Mouse (Mus musculus) adrenal gland, postnatal 14 days (tissue): ENCODE measurements around the gene Zfp488. TPM values are rescaled to one million over a fixed set of nuclear protein-coding genes. Genes with fewer than 3 reads are reported as not detected.
A peak's percentile ranks its signal among the peaks of the same experiment; 100 is the strongest.

ENCODE experiments used
- DNase-seq: peaks from one replicate; pipeline ENCODE4 v3.0.0; 2021; ENCODE audit warnings: mixed read lengths
- total RNA-seq: library from RNA; stranded (reverse); gene quantifications from 2 replicates; pipeline ENCODE4 v1.2.3, GENCODE M21; 2021

Gene Zfp488
- total RNA-seq, 1 experiment from 2014 or later: not detected

DNA sequence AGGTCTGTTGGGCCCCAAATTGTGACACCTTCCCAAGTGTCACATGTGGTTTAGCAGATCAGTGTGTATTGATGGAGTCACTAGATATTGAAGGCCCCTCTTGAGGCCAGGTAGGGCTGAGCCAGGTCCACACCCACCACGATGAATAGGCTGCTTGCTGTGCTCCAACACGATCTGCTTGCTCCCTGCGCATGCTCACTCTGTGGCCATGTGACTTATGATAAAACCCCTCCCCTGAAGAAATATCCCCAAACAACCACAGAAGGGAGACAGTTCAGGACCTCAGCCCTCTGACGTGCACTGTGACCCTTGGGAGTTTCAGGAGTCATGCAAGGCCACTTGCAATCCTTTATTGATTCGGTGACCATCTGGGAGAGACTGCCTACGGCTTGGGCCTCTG lies 32.4 kb downstream of the Zfp488 start:
- DNase-seq: no peak

DNA sequence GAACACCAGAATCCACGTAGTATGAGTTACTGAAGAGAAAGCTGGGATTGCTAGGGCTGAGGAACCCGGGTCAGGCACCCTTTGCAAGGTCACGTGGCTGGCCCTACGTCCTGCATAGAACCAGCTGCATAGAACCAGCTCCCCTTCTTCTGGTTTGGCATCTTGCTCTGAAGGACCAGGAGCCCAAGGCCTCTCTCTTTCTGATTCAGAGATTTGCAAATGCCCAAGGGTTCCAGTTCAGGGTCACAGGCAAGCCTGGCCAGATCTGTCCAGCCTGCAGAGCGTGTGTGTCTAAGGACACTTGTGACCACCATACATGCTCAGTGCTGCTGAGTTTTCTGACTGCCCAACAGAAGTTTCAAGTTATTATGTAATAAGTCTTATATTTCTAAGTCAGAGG lies 36.3 kb downstream of the Zfp488 start:
- peak; percentile 64 for DNase-seq

- no peak for DNase-seq
These were observed 37.8 kb downstream of the Zfp488 start, which contains the start of gene Gdf2 for GRCm38 (mm10) chr14:33940739-33941138. Gene Gdf2 (plus strand): TSS chr14:33941039.

DNA sequence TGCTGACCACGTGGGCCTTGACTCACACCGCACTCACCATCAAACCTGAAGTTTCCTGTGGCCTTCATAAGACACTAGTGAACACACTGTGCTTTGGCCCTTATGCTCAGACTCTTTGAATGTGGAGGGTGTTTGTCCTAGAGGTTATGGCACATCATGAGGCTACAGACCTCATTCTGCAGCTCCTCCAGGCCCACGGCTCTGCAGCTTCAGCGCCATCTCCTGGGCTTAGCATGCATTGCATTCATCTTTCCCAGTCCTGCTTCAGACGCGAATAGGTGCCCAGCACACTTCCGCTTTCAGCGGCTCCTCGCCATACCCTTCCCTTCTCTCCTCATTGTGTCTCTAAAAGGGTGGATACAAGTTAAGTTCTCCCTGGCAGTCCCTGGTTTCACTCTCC lies 39.4 kb downstream of the Zfp488 start:
- DNase-seq: peak; percentile 84

DNA sequence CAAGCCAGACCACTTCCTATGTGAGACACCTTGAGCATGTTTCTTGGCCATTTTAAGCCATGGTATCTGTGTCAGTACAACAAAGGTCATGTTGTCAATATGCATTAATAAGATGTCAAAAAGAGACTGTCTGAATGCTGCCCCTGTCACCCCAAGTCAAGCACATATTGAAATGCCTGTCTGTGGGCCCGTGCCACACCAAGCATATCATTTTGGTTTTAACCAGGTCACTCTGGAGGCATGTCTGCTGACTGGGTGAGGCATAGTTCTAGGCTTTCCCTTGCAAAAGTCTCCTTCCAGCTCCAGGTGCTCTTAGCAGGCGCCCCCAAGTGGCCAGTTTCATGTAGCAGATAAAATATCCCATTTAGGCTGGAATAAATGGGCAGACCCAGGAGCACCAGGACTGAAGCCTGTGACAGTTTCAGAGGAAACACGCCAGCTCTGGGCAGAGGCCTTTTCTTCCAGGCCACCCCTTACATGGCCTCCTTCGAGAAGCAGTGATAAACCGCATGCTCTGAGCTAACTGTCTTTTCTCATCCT lies 44.7 kb downstream of the Zfp488 start:
- DNase-seq: peak; percentile 68

DNA sequence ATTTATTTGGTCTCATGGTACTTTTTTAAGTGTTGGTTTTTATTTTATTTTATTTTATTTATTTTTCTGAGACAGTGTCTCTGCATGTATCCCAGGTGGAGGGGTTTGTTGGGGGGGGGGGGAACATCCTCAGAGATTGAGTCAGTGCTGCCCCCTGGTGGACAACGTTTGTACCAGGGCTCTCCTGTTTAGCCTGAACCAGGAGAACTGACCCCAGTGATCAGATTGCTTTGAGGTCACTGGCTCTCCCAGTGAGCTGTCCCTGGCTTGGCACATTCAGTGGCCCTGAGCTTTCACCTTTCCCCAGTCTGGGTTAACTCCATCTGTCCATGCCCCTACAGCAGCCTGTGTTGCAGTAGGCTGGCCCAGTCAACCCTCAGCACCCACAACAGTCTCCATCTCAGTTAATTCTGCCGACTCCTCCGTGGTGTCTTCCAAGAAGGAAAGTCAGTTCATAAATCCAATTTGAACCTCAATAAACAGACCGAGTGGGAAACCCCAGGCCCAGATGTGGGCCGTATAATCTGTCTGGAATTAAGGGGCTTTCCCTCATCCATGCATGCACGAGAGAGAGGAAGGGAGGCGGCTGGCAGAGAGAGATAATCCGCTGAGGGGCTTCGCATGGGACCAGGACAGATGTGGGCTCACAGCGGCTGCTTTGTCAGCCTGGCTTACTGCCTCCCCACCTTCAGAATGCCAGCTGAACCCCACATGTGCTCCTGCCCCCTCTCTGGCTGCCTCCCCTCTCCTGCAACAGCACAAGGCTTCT lies 45.4 kb downstream of the Zfp488 start:
- DNase-seq: peak; percentile 84

GRCm38 (mm10) chr14:33931853-33932252 lies 46.7 kb downstream of the Zfp488 start:
- DNase-seq: no peak

DNA sequence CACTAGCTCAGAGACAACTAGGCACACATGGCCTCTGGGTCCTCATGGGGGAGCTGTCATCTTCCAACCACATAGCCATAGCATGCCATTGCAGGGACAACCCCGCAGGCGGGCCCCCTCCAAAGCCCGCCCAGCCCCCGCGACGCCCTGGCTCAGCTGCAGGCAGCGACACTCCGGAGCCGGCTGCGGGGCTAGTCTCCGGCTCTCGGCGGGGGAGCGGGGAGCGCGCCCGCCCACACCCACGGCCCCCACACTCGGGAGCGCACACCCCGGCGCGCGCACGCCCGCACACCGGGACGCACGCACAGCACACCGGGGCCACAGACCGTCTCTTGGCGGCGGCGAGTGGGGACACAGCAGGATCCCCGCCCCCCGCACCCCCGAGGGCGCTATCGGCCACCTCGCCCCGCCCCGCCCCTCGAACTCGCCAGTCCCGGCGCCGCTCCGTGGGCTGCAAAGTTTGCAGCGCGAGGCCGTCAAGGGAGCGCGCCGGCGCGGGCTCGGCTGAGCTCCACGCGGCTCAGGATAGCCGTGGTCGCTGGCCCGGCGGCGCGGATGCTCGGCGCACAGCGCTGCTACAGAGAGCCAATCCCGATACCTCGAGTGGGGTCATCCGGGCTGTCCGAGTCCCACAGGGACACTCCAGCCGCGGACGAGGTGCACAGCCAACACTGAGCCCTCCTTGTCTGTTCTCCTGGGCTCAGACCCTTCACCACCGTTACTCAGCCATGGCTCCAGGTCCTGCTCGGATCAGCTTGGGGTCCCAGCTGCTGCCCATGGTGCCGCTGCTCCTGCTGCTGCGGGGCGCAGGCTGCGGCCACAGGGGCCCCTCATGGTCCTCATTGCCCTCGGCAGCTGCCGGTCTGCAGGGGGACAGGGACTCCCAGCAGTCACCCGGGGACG lies 55.1 kb downstream of the Zfp488 start, which contains the start of gene Gdf10:
TSS of gene Gdf10 (plus strand) at position 420 of the 903 bp plus-strand sequence.
- peak; percentile 56 for DNase-seq

- DNase-seq: no peak
These were observed 55.8 kb downstream of the Zfp488 start for GRCm38 (mm10) chr14:33922771-33923167.

DNA sequence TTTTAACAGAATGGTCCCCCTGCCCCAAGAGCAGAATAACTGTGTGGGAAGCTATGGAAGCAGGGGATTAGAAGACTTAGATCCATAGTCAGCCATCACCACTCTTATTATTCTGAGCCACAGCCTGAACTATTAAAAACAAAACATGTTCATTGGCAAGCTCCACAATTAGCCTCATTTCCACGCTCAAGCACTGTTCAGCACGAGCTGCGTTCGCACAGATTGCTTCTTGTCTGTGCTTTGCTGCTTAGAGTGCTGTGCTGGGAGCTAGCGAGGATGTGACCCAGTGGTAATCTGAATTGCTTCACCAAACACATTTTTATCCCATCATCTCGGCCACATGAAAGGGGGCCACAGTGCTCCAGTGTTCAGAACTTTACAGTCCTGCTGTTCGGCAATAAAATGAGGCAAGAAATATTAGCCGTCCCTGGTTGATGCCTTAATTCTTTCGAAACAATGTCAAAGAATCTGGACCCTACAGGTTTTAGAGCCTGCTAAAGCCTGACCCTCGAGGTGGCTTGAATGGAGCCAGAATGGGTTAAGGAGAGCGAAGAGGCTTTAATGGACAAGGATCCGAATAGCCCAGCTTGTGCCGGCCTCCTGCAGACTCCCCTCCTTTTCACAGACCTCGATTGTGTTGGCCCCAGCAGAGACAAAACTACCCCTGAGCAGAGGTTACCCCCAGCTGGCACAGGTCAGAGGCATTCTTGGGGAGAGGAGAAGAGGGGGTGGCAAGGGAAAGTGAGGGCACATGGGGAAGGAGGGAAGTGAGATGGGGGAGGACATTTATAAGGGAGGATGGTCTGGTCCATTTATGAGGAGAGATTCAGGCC lies 57.6 kb downstream of the Zfp488 start:
- no peak for DNase-seq

Other genes with a start within 250 kb of the Zfp488 start
- gene Gdf10, start 55.2 kb downstream of the Zfp488 start, total RNA-seq: 10.1 and 12.8 TPM in 2 replicates
- gene Gdf2, start 37.7 kb downstream of the Zfp488 start, total RNA-seq: 3.1 TPM in 1 of 2 replicates, not detected in the other
- gene Rbp3, start 24.8 kb downstream of the Zfp488 start, total RNA-seq: not detected in 2 replicates
- gene Gm30083, start 36.4 kb upstream of the Zfp488 start, total RNA-seq: not detected in 2 replicates
- not detected in 2 replicates for gene Gm5460, start 38.0 kb upstream of the Zfp488 start, total RNA-seq
- gene Antxrl, start 73.9 kb upstream of the Zfp488 start, total RNA-seq: not detected in 2 replicates
- gene Anxa8, start 107.2 kb upstream of the Zfp488 start, total RNA-seq: 7.0 and 8.9 TPM in 2 replicates
- not detected in 2 replicates for gene A630023A22Rik, start 124.0 kb upstream of the Zfp488 start, total RNA-seq
- gene Npy4r, start 173.7 kb upstream of the Zfp488 start, total RNA-seq: 0.41 and 0.44 TPM in 2 replicates
- 0.48 and 1.2 TPM in 2 replicates for gene Gprin2, start 222.9 kb upstream of the Zfp488 start, total RNA-seq
- gene Syt15, start 240.8 kb upstream of the Zfp488 start, total RNA-seq: 0.44 and 1.5 TPM in 2 replicates